Mouse (Mus musculus): ENCODE results near the gene Tnfrsf23.
"Not testable (repeated sequence)": the region's sequence is repeated elsewhere in the genome, so short reads cannot be mapped to it uniquely, and the experiment has no call there.

GRCm38 (mm10) chr7:143643949-143644348 lies 41.7 kb downstream of the Tnfrsf23 start:
- not testable (repeated sequence) for TF ChIP-seq CTCF (IDR thresholded peaks at IDR 0.05; ENCODE audit: control insufficient read depth, insufficient read depth, insufficient read length); FOSL1 (IDR thresholded peaks at IDR 0.05; ENCODE audit: insufficient read depth, low read length, poor library complexity, severe bottlenecking); USF1 (IDR thresholded peaks at IDR 0.05; ENCODE audit: low read depth); MAX (IDR thresholded peaks at IDR 0.05)

Data from C2C12 (cell line).